Mouse (Mus musculus): ENCODE data around the gene Tmem259. TPM values are rescaled to one million over a fixed set of nuclear protein-coding genes. Genes with fewer than 3 reads are reported as not detected.

Tmem259 gene
- 100 to 1,000 TPM; 125 to 131 TPM for total RNA-seq (2021)

DNA sequence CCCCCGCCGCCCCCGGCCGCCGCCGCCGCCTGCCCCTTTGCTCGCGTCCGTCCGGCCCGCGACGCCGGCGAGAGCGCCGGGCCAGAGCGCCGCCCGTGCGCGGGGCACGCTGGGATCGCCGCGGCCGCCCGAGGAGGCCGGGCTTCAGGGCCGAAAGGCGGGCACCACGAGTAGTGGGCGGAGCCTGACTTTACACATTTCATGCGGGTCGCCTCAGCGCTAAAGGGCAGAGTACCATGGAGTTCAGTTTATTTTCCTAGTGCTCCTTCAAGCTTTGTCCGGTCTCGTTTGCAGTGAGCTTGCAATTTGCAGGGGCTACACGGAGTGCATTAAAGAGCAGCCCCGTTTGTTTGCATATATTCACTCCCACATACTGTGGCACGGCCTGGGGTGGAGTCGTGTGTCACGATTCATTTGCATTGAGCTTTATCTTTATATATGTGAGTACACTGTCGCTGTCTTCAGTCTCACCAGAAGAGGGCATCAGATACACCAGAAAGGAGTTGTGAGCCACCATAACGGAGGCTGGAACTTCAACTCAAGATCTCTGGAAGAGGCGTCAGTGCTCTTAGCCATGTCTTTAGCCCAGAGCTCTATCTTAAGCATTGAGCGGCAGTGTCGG is at the start of gene Tmem259:
Gene Tmem259, minus strand, starts transcription at position 136 of the 622 bp plus-strand sequence.
- DNase-seq (ENCODE audit: extremely low spot score in 1 of 2, low spot score in 1 of 2), result peak; percentile 67 to 71

DNA sequence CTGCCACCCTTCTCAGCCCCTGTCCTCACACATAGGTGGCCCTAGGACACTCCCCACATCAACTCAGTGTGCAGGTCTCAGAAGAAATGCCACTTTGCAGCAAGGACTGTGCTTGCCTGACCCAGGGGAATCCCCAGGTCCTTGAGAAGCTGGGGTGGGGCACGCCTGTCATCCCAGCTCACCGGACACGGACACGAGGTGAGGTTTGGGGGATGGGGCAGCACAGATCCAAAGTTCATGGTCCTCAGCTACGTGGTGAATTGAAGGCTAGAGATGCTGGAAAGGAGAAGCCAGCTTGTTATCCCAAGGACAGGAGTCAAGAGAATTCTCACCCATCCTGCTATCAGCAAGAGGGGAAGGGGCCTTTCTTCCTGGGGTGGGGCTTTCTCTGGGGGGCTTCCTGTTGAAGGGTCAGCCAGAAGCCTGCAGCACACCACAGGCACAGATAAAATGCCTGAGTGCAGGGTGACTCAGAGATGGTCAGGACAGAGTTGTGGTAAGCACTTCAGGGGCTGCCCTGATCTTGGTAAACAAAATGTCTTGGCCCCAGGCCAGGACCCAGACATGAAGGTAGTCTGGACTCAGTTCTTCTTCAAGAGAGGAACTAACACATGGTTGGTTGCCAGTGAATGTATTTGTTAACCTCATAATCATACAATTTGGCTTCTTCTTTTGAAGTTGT is 48.8 kb upstream of the Tmem259 start:
- DNase-seq (ENCODE audit: extremely low spot score in 1 of 2, low spot score in 1 of 2), result peak in 1 of 2 experiments; percentile 36

DNA sequence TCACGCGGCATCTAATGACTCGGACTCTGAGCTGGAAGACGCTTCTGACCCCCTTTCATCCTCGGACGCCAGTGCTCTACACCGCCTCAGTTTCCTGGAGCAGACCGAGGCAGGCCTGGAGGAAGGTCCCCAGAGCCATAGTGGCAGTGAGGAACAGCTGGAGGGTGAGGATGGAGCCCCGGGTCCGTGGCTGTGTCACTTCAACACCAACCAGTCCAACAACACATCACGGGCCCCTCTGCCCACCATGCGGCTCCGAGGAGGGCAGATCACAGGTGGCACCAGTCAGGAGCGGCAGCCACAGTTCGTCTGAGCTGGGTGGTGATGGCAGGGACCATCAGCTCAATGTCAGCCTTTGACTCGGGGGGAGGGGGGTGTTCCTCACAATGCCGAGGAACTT is 46.6 kb upstream of the Tmem259 start:
- DNase-seq (ENCODE audit: extremely low spot score in 1 of 2, low spot score in 1 of 2), result no peak

DNA sequence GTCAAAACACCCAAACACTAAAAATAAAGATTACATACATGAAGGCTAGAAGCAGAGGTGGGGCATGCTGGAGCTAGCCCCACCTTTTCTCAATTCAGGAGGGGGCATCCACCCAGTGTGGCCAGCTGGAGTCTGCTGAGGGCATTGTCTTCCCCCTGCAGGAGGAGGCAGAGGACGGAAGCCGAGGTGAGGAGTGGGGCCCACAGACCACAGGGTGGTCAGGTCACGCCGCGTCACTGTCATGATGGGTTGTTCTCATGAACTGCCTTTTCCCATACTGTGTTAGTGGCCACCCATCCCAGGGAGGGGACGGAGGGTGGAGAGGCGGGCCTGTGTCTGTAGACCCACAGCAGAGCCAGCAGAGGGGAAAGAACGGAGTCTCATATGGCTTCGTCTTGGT is 46.1 kb upstream of the Tmem259 start:
- no peak for DNase-seq (ENCODE audit: extremely low spot score in 1 of 2, low spot score in 1 of 2)

DNA sequence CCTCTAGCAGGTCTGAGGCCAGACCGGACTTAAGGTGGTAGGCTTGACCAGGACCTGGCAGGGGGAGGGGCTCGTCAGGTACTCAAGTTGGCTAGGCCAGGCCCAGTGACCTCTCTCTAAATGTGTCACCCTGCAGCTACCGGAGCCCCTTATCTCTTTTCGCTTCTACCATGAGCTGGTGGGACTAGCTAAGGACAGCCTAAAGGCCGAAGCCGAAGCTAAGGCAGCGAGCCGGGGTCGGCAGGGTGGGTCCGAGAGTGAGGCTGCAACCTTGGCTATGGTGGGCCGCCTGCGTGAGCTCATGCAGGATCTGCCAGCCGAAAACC is 44.4 kb upstream of the Tmem259 start:
- no peak for DNase-seq (ENCODE audit: extremely low spot score in 1 of 2, low spot score in 1 of 2)

DNA sequence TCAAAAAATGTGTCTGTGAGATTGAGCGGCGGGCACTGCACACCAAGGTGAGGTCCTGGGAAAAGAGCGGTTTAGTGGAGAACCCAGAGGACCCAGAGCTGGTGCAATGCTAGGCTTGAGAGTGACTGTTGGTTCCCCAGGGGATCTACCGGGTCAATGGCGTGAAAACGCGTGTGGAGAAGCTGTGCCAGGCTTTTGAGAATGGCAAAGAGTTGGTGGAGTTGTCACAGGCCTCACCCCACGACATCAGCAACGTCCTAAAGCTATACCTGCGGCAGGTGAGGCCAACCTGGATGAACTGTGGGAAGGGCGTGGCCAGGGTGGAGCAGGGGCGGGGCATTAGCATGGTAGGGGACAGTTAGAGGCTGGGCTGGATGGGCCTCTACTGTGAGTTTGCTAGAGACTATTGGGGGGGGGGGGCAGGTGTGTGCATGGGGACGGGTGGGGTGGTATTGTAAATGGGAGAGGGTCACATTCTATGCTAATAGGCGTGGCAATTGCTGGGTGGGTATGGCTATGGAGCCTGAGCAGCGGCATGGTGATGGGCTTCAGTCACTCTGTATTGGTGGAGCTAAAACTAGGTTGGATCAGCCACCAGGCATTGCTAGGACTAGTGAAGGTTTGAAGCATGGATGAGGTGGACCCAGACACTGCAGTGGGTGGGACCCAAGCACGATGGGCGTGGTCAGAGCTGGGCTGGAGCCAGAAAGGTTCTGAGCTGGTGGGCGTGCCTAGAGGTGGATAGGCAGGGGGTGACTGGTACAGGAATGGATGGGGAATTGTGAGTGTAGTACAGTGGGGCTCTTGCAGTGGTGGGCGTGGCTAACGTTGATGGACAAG is 43.8 kb upstream of the Tmem259 start:
- DNase-seq (ENCODE audit: extremely low spot score in 1 of 2, low spot score in 1 of 2), result no peak

DNA sequence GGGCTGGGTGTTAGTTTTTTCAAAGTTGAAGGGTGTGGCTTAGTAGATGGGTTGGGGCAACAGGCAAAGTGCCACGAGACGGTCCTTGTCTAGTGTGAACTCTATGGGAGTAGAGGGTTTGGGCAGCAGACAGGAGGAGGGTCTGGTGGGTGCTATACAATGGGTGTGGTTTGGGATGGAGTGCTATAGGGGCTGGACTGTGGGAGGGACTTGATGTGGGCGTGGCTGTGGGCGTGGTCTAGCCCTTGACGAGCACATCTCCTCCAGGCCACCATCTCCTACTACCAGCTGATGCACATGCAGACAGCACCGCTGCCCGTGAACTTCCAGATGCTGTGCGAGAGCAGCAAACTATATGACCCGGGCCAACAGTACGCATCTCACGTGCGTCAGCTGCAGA is 41.8 kb upstream of the Tmem259 start:
- DNase-seq (ENCODE audit: extremely low spot score in 1 of 2, low spot score in 1 of 2), result no peak

DNA sequence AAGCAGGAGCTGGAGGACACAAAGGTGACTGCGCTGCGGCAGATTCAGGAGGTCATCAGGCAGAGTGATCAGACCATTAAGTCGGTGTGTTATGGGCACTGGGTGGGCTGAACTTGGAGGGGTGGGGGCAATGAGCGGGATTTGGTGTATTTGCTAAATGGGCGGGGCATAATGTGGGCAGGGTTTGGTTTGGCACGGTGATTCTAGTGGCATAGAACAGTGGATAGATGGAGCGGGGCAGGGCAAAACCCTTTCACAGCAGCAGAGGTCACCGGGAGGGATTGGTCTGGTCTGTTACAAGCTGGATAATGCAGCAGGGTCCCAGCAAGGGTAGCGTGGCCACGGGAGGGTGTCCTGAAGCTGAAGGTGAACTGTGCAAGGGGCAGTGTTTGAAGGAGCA is 41.3 kb upstream of the Tmem259 start:
- DNase-seq (ENCODE audit: extremely low spot score in 1 of 2, low spot score in 1 of 2), result no peak

DNA sequence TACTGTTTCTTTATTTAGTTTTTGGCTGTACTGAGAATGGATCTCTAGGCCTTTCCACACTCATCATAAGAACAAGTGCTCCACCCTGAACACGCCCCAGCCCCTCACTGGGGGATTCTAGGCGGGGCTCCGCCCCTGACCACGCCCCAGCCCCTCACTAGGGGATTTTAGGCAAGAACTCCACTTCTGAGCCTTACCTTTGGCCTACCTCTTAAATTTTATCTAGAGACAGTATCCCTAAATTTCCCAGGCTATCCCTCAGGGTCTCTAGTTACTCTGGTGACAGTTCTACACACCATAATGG is 40.9 kb upstream of the Tmem259 start:
- no peak for DNase-seq (ENCODE audit: extremely low spot score in 1 of 2, low spot score in 1 of 2)

DNA sequence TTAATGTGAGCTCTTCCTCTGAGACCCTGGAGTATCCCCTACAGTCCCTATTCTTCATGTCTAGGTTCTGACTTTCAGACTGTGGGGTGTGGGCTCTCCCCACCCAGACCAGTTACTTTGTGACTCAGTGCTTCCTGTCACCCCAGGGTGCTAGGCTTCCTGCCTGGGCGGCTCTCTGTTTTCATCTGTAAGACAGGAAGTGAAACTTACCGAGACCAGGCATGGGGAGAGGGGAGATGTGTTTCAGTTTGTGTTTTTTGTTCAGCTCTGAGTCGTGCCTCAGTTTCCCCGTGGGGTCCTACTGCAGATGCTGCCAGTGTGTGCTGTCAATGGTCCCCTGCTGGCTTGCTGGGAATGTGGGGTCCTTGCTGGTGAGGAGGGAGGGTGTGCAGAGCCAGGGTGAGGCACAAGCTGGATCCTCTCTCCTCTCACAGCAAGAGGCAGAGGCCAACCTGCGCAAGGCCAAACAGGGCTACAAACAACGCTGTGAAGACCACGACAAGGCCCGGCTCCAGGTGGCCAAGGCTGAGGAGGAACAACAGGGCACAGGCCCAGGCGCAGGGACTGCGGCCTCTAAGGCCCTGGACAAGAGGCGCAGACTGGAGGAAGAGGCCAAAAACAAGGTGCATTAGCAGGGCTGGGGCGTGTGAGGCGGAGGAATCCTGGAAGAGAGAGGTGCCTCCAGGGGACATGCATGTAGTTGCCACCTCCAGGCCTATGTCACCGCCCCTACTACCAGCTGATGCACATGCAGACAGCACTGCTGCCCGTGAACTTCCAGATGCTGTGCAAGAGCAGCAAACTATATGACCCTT is 40.3 kb upstream of the Tmem259 start:
- no peak for DNase-seq (ENCODE audit: extremely low spot score in 1 of 2, low spot score in 1 of 2)

DNA sequence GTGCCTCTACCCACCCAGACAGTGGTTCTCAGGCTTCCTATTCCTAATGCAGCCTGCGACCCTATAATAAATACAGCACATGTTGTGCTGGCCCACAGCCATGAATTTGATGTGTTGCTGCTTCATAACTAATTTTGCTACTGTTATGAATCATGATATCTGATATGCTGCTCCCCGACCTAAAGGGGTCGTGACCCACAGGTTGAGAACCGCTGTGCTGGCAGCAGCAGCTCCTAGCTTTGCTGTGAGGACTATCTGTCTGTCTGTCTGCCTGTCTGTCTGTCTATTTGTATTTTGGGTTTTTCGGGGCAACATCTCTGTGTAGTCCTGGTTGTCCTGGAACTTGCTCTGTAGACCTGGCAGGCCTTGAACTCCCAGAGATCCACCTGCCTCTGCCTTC is 39.6 kb upstream of the Tmem259 start:
- no peak for DNase-seq (ENCODE audit: extremely low spot score in 1 of 2, low spot score in 1 of 2)

DNA sequence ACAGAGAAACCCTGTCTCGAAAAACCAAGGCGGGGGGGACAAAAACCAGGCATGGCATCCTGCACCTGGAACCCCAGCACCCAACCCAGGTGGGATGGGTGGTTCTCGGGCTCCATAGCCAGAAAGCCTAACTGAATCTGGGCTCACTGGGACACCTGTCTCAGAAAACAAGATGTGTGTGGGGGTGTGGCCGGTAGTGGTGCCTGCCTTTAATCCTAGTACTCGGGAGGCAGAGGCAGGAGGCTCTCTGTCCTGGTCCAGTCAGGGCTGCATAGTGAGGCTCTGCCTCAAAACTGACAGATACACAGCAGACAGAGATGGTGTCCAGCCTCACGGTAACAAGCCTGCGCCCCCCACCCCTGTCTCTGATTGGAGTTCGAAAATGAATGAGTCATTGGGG is 38.7 kb upstream of the Tmem259 start:
- DNase-seq (ENCODE audit: extremely low spot score in 1 of 2, low spot score in 1 of 2), result no peak

DNA sequence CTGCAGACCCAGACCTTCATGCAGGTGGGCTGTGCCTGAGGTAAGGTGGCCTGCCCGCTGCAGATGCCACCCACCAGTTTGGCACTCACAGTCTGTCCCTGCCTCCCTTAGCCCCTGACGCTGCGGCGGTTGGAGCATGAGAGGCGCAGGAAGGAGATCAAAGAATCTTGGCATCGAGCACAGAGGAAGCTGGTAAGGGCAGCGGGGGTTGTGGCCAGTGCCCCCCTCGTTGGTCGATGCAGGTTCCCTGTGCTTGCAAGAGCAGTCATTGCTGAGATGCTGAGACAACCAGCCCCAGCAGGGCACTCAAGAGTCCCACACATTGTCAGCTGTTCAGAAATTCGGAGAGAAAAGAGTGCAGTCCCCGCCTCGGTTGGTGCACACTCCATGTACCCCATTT is 38.0 kb upstream of the Tmem259 start:
- no peak for DNase-seq (ENCODE audit: extremely low spot score in 1 of 2, low spot score in 1 of 2)

DNA sequence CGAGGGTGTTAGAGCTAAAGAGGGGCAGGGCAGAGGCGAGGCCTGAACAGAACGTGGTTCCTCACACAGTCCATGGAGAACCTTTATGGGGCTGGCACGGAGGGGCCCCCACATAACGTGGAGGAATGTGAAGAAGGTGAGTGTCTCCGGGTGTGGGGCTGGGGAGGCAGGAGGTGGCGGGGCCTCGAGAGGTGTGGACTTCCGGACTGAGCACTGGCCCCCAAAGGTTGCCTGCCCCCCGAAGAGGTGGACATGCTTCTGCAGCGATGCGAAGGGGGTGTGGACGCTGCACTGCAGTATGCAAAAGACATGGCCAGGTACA is 37.2 kb upstream of the Tmem259 start:
- no peak for DNase-seq (ENCODE audit: extremely low spot score in 1 of 2, low spot score in 1 of 2)

DNA sequence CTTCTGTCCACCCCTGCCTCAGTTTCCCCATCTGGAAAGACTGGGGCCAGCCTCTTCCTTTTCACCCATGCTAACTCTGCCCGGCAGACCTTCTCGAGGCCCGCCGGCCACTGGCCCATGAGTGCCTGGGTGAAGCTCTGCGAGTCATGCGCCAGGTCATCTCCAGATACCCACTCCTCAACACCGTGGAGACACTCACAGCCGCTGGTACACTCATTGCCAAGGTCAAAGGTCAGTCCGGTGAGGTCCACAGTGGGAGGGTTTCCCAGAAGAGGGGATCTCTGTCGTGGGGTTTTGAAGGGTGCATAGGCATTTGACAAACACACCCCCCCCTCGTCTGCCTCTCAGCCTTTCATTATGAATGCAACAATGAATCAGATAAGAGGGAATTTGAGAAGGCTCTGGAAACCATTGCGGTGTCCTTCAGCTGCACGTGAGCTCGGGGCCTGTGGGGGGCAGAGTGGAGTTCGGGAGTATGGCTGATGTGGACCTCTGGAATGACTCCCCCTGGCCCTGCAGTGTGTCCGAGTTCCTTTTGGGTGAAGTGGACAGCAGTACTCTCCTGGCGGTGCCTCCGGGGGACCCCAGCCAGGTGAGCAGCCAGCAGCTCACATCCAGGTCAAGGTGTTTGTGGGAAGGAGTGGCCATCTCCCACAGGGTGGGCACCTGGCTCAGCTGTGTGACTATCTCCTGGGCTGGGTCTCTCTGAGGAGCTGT is 36.6 kb upstream of the Tmem259 start:
- DNase-seq (ENCODE audit: extremely low spot score in 1 of 2, low spot score in 1 of 2), result no peak

DNA sequence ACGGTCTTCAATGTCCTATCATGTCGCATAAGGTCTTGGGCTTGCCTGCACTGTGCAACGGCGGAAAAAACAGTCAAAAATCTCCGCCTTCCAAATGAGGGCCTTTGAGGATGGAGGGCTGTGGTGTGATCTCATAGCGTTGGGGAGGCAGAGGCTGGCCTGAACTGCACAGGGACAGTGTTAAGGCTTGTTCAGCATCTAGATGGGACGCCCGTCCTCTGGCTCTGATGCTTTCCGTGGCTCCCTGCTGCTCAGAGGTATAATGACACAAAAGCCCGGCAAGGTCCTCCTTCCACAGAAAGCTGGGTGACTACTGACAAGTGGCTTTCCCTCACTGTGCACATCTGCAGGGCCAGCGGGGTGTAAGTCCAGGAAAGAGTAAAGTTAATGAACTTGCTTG is 36.1 kb upstream of the Tmem259 start:
- no peak for DNase-seq (ENCODE audit: extremely low spot score in 1 of 2, low spot score in 1 of 2)

DNA sequence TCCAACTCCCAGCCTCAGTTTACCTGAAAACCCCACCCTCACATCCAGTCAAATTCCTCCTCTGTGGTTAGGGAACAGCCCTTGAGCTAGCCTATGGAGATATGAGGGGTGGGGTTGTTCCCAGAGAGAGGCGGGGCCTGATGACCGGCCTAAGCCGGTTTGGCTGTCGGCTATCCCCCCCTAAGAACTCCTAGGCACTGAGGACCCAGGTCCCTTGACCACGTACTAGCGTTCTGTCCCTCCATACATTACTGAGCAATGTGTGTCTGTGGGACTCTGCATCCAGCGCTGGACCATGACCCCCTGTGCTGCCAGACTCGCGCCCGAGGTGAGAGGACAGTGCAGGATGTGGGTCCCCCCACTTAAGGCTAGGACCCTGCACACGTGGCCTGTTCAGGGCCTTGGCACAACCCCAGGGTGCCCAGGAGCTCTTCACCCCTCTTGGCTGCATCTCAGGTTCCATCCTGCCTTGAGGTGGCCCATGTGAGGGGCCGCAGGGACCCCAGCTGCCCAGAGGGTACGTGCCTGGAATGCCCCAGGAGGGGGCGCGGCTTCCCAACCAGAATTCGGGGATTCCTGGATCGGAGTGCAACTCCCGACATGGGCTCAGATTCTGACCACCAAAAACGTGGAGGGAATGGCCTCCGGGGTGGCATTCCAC is 35.5 kb upstream of the Tmem259 start:
- no peak for DNase-seq (ENCODE audit: extremely low spot score in 1 of 2, low spot score in 1 of 2)

DNA sequence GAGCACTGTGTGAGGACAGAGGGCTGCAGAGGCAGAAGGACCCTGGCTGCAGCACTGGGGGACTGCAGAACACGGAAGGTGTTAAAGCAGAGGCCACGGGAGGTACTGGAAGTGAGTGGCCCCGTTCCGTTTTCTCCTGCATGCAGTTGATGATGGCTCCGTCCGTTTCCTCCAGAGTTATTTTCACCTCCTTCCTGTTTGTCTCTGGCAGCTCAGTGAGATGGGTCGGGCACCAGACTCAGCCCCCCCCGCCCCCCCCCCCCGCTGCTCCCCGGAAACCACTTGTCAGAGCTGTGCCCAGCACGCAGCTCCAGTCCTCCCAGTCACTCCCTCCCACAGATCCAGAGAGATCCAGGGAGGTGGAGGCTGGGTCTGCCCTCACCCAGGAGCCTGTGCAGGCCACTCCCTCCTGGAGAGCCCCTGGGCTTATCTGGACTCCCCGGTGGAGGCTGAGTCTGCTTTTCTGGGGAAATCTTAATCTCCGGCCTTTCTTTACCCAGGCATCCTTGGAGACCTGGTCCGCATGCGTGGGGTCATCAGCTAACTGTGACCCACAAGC is 34.7 kb upstream of the Tmem259 start:
- no peak for DNase-seq (ENCODE audit: extremely low spot score in 1 of 2, low spot score in 1 of 2)

DNA sequence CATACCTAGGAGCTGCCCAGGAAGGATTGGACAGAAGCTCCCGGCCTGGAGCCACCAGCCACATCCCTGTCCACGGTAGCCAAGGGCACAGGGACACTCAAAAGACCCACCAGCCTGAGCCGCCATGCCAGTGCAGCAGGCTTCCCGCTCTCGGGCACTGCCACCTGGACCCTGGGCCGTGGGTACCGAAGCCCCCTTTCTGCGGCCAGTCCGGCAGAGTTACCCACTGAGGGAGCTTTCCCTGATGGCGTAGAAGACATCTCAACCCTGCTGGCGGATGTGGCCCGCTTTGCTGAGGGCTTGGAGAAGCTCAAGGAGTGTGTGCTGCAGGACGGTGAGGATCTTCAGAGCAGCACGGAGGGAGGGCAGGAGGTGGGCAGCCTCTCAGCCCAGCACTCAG is 33.6 kb upstream of the Tmem259 start:
- DNase-seq (ENCODE audit: extremely low spot score in 1 of 2, low spot score in 1 of 2), result no peak

DNA sequence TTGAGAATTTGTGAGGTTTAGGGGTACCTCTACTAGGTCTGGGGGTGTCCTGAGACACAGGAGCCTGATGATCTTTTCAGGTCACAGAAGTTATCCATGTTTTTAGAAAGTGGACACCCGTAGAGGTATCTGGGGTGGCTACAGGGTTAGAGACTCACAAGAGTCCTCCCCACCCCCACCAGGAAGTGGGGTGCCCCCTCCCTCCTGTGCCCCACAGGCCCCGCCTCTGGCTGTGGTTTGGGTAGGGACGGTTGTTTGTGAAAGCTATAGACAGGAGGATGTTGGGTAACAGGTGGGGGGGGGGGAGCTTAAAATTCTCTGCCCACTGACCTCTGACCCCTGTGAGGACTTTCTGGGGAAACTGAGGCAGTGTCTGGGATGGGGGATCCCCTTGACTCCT is 33.2 kb upstream of the Tmem259 start:
- no peak for DNase-seq (ENCODE audit: extremely low spot score in 1 of 2, low spot score in 1 of 2)
